Mouse (Mus musculus): ENCODE measurements at regions not wholly inside any gene's neighbourhood (a gene's known extent, or its start where the extent isn't known, plus 50 kb on each side); places are given as distances from the start of the nearest gene placed in this dataset.
"Not testable (repeated sequence)": the region's sequence is repeated elsewhere in the genome, so short reads cannot be mapped to it uniquely, and the experiment has no call there.

DNA sequence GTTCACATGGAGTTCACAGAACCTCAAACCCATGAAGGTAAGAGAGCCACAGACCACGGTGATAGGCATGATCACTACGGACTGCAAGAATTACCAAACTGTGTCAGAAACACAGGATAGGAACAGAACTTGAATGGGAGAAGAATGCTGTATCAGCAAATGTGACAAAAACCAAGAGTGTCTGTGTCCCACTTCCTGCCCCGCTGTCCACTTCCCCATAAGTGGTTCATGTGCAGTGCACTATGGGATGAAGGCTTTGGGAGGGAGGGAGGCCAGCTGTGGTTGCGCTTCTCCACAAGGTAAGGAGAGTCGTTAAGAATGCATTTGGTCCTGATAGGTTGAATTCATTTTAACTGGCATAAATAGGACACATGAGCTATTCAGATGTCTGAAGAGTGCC lies 313.8 kb upstream of the Cdh4 start:
- Histone ChIP-seq H3K4me3 (no peak overlapping the region), H3K4me1 (no peaks in the 10 kb centered on the region), H3K27ac (no peak overlapping the region), H3K9ac (no peak overlapping the region), H3K27me3 (no peaks in the 10 kb centered on the region), H3K4me2 (replicated peaks) (no peak overlapping the region), H3K36me3 (no peaks in the 10 kb centered on the region), H3K9me3 (no peaks in the 10 kb centered on the region)
- WGBS, result 85% methylated on average over 5 of the region's 5 CpGs
- no peak for ATAC-seq (ENCODE audit: low FRiP score, low read depth)

DNA sequence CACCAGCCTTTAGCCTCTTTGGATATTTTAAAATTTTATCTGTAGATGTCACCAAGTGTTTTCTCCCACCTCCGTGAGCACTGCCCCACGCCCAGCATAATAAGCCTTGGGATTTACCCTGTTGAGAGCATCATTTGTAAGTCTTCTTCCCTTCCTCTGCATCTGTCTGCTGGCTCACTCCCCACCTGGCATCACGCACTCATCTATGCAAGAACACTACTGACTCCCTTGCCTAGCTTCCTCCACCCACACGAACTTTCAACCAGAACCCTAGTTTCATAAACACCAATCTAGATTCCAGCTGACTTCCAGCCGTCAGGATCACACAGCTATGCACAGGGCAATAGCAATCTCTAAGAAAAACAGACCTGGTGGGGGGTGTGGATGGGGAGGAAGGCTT lies 311.2 kb upstream of the Cdh4 start:
- no peak overlapping the region for H3K27ac ChIP-seq
- 74% methylated on average over 5 of the region's 5 CpGs for WGBS
- H3K4me3 ChIP-seq, result no peak overlapping the region
- no peak for ATAC-seq (ENCODE audit: low FRiP score, low read depth)
- H3K9me3 ChIP-seq, result no peaks in the 10 kb centered on the region
- H3K4me2 ChIP-seq (replicated peaks), result no peak overlapping the region
- H3K9ac ChIP-seq, result no peak overlapping the region
- no peaks in the 10 kb centered on the region for H3K4me1 ChIP-seq
- no peaks in the 10 kb centered on the region for H3K27me3 ChIP-seq
- no peaks in the 10 kb centered on the region for H3K36me3 ChIP-seq

DNA sequence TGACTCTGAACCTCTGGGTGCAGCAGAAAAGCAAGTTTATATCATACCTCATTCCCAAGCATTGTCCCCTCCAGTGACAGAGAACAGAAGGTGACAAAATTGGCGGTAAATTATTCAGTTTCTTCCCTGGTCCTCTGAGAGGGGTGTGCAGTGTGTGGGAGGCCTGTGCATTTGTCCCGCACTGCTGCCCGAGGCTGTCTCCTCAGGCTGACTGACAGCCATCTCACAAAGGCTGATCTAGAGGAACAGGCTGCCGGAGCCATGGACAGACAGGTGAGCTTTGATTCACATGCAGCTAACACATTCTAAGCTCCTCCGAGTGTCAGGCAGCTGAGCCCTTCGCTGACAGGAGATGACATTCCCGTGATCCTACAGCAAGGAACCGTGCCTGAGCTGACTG lies 299.9 kb upstream of the Cdh4 start:
- H3K9ac ChIP-seq, result no peak overlapping the region
- no peak for ATAC-seq (ENCODE audit: low FRiP score, low read depth)
- H3K27me3 ChIP-seq, result 0 out of 2 replicates have a peak, but pooled peaks cover under 1% of the 10 kb centered on the region
- peaks cover 14% of the 10 kb centered on the region for H3K4me1 ChIP-seq
- WGBS, result 77% methylated on average over 8 of the region's 8 CpGs
- H3K27ac ChIP-seq, result no peak overlapping the region
- H3K4me3 ChIP-seq, result no peak overlapping the region
- H3K4me2 ChIP-seq (replicated peaks), result no peak overlapping the region
- H3K36me3 ChIP-seq, result no peaks in the 10 kb centered on the region
- H3K9me3 ChIP-seq, result no peaks in the 10 kb centered on the region

- ATAC-seq (ENCODE audit: low FRiP score, low read depth), result peak; percentile 11; the same call in 1 of the 2 replicates
- WGBS, result 49% methylated on average over 2 of the region's 2 CpGs
Observed at GRCm38 (mm10) chr2:179145726-179146125, 296.5 kb upstream of the Cdh4 start.

DNA sequence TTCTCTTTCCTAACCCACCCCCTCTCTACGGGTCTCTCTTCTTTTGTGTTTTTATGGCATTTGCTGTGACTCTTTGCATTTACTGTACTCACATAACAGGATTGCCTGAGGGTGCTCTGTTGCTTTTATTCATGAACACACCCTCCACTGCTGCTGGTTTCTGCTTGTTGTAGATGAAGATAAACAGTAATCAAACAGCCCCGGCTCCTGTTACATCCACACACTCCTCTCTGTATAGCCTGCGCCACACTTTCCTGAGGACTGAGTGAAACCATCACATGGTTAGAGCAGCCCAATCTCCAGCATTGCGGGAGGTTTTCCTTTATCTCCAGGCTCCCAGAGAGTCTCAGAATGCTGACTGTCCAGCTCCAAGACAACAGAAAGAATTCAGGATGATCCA lies 296.0 kb upstream of the Cdh4 start:
- no peak for ATAC-seq (ENCODE audit: low FRiP score, low read depth)
- no peak overlapping the region for H3K4me2 ChIP-seq (replicated peaks)
- no peaks in the 10 kb centered on the region for H3K9me3 ChIP-seq
- no peak overlapping the region for H3K27ac ChIP-seq
- H3K4me1 ChIP-seq, result peaks cover 14% of the 10 kb centered on the region
- no peak overlapping the region for H3K9ac ChIP-seq
- 0 out of 2 replicates have a peak, but pooled peaks cover 4% of the 10 kb centered on the region for H3K27me3 ChIP-seq
- 40% methylated on average over 4 of the region's 4 CpGs for WGBS
- H3K36me3 ChIP-seq, result no peaks in the 10 kb centered on the region
- H3K4me3 ChIP-seq, result no peak overlapping the region

More at GRCm38 (mm10) chr2:179145726-179146125, 296.5 kb upstream of the Cdh4 start:
- Histone ChIP-seq H3K4me3 (no peak overlapping the region), H3K4me1 (peaks cover 14% of the 10 kb centered on the region), H3K27me3 (0 out of 2 replicates have a peak, but pooled peaks cover 4% of the 10 kb centered on the region), H3K36me3 (no peaks in the 10 kb centered on the region), H3K4me2 (replicated peaks) (no peak overlapping the region), H3K9ac (no peak overlapping the region), H3K27ac (no peak overlapping the region), H3K9me3 (no peaks in the 10 kb centered on the region)

GRCm38 (mm10) chr2:179148194-179148593 lies 294.0 kb upstream of the Cdh4 start:
- WGBS, result 75% methylated on average over 5 of the region's 5 CpGs
- Histone ChIP-seq H3K4me2 (replicated peaks) (no peak overlapping the region), H3K27ac (no peak overlapping the region), H3K4me3 (no peak overlapping the region), H3K4me1 (peaks cover 14% of the 10 kb centered on the region), H3K9ac (no peak overlapping the region), H3K27me3 (0 out of 2 replicates have a peak, but pooled peaks cover 4% of the 10 kb centered on the region), H3K9me3 (no peaks in the 10 kb centered on the region), H3K36me3 (no peaks in the 10 kb centered on the region)
- no peak for ATAC-seq (ENCODE audit: low FRiP score, low read depth)

DNA sequence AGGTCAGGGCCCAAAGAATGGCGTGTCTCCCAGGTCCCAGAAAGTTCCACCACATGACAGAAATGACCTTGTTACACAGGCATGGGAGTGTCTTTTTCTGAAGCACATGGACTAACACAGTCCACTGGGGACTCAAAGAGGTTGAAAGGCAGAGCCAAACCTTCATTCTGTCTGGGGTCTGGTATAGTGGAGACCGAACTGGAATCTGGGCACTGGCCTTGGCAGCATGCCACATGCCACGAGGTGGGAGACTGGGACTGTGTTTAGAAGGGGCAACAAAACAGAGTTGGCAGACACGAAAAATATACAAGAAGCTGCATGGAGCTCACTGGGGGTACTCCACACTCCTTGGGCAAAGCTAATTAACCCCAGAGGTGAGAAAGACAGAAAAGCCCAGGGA lies 293.6 kb upstream of the Cdh4 start:
- Histone ChIP-seq H3K27me3 (0 out of 2 replicates have a peak, but pooled peaks cover 4% of the 10 kb centered on the region), H3K4me2 (replicated peaks) (no peak overlapping the region), H3K4me3 (no peak overlapping the region), H3K9ac (no peak overlapping the region), H3K4me1 (peaks cover 14% of the 10 kb centered on the region), H3K36me3 (no peaks in the 10 kb centered on the region), H3K9me3 (no peaks in the 10 kb centered on the region), H3K27ac (no peak overlapping the region)
- ATAC-seq (ENCODE audit: low FRiP score, low read depth), result no peak
- WGBS, result 54% methylated on average over 4 of the region's 4 CpGs

GRCm38 (mm10) chr2:179158881-179159280 lies 283.4 kb upstream of the Cdh4 start:
- no peaks in the 10 kb centered on the region for H3K4me1 ChIP-seq
- no peaks in the 10 kb centered on the region for H3K9me3 ChIP-seq
- 87% methylated on average over 9 of the region's 9 CpGs for WGBS
- no peak overlapping the region for H3K4me2 ChIP-seq (replicated peaks)
- H3K27me3 ChIP-seq, result no peaks in the 10 kb centered on the region
- H3K27ac ChIP-seq, result no peak overlapping the region
- no peak overlapping the region for H3K4me3 ChIP-seq
- no peak for ATAC-seq (ENCODE audit: low FRiP score, low read depth)
- no peaks in the 10 kb centered on the region for H3K36me3 ChIP-seq
- no peak overlapping the region for H3K9ac ChIP-seq

DNA sequence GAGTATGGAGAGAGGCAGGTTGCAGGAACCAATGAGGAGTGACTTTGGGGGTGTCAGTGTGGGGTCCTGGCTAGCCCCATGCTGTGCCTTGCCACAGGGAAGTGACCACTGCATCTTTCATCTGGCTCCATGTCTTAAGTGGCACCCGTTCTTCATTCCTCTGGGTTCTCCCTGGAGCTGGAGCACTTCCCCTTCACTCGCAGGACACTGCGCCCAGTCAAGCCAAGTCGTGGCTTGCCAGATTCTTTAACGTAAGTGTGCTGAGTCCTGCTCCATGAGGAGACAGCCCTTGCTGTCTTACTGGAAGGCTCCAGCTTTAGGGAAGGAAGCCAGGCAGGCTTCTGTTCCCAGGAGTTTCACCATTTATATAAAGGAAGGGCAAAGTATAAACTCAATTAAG lies 279.1 kb upstream of the Cdh4 start:
- Histone ChIP-seq H3K4me1 (no peaks in the 10 kb centered on the region), H3K27ac (no peak overlapping the region), H3K9me3 (peaks cover 8% of the 10 kb centered on the region; the same call in 1 of the 2 replicates), H3K27me3 (no peaks in the 10 kb centered on the region), H3K9ac (no peak overlapping the region), H3K36me3 (no peaks in the 10 kb centered on the region), H3K4me3 (no peak overlapping the region), H3K4me2 (replicated peaks) (no peak overlapping the region)
- ATAC-seq (ENCODE audit: low FRiP score, low read depth), result no peak
- WGBS, result 80% methylated on average over 5 of the region's 5 CpGs

DNA sequence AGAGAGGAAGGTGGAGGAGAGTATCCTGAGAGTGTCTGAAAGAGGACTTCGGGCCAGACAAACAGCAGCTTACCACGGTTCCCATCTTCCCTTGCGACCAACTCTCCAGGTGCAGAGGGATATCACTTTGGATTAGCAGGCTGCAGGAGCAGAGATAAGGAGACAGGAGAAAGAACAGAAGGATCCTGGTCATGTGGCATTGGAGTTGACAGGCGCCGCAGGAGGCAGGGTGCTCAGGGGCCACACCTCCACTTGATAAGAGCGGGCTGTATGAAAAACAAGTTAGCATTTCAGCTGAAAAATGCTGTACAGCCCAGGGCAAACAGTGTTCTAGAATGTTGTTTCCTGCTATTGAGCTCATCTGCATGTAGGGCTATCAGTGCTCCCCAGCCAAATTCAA lies 272.1 kb upstream of the Cdh4 start:
- H3K27ac ChIP-seq, result no peak overlapping the region
- no peak overlapping the region for H3K4me3 ChIP-seq
- H3K36me3 ChIP-seq, result no peaks in the 10 kb centered on the region
- H3K4me1 ChIP-seq, result no peaks in the 10 kb centered on the region
- 65% methylated on average over 6 of the region's 6 CpGs for WGBS
- no peak for ATAC-seq (ENCODE audit: low FRiP score, low read depth)
- H3K9ac ChIP-seq, result no peak overlapping the region
- no peak overlapping the region for H3K4me2 ChIP-seq (replicated peaks)
- peaks cover 7% of the 10 kb centered on the region; the same call in 1 of the 2 replicates for H3K9me3 ChIP-seq
- peaks cover 5% of the 10 kb centered on the region; the same call in 1 of the 2 replicates for H3K27me3 ChIP-seq

DNA sequence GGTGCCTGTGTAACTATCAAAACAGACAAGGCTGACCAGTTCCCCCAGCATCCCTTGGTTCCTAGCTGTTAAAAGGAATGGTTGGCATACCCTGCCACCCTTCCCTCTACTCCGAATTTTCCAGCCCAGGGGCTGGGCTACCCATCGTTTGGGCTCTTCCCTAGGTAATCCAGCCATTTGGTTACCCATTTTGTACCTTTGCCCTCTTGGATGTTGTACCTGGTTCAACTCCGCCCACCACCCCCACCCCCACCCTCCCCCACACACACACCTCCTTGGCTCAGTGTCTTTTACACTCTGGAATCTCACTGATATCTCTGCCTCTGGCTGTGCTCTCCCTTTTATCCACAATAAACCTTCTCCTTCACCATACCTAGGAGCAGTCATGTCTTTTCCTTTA lies 271.6 kb upstream of the Cdh4 start:
- Histone ChIP-seq H3K4me3 (no peak overlapping the region), H3K4me2 (replicated peaks) (no peak overlapping the region), H3K36me3 (no peaks in the 10 kb centered on the region), H3K9me3 (0 out of 2 replicates have a peak, but pooled peaks cover 2% of the 10 kb centered on the region), H3K27ac (no peak overlapping the region), H3K27me3 (peaks cover 5% of the 10 kb centered on the region; the same call in 1 of the 2 replicates), H3K4me1 (no peaks in the 10 kb centered on the region), H3K9ac (no peak overlapping the region)
- no peak for ATAC-seq (ENCODE audit: low FRiP score, low read depth)
- 43% methylated on average over 3 of the region's 3 CpGs for WGBS

GRCm38 (mm10) chr2:179176835-179177530 lies 265.2 kb upstream of the Cdh4 start:
- peaks cover 18% of the 10 kb centered on the region for H3K27me3 ChIP-seq
- not testable (repeated sequence) for H3K9me3 ChIP-seq, H3K9ac ChIP-seq, H3K4me1 ChIP-seq, H3K27ac ChIP-seq, H3K36me3 ChIP-seq
- ATAC-seq (ENCODE audit: low FRiP score, low read depth), result 0 out of 2 replicates have a peak, but pooled peaks have one; percentile 54
- peak overlapping the region; percentile 58 for H3K4me2 ChIP-seq (replicated peaks)
- H3K4me3 ChIP-seq, result peak overlapping the region; percentile 26
- WGBS, result 3% methylated on average over 27 of the region's 35 CpGs

DNA sequence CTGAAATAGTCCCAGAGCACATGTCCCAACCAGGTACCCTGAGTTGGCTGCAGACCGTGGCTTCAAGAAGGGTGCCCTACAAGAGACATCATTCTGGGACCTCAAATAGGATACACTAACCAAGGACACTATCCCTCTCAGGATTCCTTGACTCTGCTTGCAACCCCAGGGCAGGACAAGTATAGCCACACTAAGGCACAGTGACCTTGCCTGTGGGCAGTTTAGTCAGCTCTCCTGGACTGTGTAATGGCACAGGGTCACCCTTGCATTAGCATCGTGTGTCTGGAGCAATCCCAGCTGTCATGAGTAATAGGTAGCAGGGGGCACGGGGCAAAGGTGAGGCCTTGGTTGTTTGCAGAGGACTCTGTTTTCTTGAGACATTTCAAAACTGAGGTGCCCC lies 260.9 kb upstream of the Cdh4 start:
- H3K4me2 ChIP-seq (replicated peaks), result no peak overlapping the region
- no peaks in the 10 kb centered on the region for H3K4me1 ChIP-seq
- no peak overlapping the region for H3K27ac ChIP-seq
- WGBS, result 69% methylated on average over 3 of the region's 3 CpGs
- peaks cover 14% of the 10 kb centered on the region for H3K27me3 ChIP-seq
- no peaks in the 10 kb centered on the region for H3K9me3 ChIP-seq
- H3K4me3 ChIP-seq, result no peak overlapping the region
- no peaks in the 10 kb centered on the region for H3K36me3 ChIP-seq
- H3K9ac ChIP-seq, result no peak overlapping the region
- ATAC-seq (ENCODE audit: low FRiP score, low read depth), result no peak

All from limb, embryonic 13.5 days (tissue).